Mouse (Mus musculus) embryo, embryonic 9.5 days (tissue): Measurements from ENCODE around the gene Rere.

Experiments
- DNase-seq: peaks from one replicate; pipeline ENCODE4 v3.0.0-alpha.2; 2017; ENCODE audit errors: extremely low spot score

Rere gene

DNA sequence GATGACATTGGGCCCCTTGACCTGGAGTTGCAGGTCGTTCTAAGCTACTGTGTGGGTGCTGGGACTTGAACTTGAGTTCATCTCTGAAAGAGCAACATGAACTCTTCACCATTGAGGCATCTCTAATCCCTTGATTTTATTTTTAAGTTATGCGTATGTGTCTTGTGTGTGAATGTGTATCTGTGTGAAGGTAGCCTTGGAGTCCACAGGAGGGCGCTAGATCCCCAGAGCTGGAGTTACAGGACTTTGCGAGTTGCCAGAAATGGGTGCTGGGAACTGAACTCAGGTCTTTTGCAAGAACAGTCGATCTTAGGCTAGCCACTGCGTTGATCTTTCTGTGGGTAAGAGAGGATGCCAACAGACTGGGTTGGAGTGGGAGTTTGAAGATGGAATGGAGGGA, 375.1 kb downstream of the Rere start:
- no peak for DNase-seq

DNA sequence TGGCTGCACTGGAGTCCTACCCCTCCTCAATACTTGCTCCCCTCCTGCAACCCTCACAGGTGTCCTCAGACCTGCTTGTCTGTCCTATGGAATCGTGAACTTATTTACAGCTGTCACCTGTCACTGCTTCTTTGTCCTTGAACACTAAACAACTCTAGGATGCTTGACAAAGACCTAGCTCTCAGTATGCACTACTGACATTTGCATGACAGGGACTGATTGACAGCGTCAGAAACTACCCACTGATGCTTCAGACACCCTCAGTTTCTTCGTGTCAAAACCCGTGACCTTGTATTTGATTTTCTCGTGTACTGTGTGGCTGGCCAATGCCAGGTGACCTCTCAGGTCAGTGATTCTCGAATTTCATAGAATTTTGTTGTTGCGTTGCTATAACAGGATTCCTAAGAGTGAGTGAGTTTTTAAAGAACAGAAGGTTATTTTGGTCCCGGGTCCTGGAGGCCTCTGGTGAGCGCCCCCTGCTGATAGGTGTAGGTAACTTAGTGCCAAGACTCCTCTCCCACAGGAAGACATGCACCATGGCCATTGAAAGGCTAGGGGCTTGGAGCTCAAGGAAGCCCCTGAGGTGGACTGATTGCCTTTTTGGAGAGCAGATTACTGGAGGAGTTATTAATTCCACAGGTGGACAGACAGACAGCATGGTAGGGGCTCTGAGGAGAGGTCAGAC, 378.6 kb downstream of the Rere start:
- no peak for DNase-seq

DNA sequence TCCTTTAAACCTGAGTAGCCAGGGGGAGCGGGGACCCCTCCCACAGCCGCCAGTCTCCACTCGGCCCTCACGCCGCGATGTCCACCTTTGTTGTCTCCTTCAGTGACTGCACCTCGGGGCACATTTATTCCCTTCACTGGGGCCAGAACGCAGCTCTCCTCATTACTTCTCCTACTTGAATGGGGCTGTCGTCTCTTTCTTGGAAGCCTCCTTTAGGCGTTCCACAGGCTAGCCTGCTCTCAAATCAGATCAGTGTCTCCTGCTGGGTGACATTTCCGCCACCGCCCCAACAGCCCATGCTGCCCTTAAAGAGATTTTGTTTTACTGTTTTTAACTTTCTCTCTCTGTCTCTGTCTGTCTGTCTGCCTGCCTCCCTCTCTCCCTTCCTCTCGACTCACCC, 380.4 kb downstream of the Rere start:
- no peak for DNase-seq

DNA sequence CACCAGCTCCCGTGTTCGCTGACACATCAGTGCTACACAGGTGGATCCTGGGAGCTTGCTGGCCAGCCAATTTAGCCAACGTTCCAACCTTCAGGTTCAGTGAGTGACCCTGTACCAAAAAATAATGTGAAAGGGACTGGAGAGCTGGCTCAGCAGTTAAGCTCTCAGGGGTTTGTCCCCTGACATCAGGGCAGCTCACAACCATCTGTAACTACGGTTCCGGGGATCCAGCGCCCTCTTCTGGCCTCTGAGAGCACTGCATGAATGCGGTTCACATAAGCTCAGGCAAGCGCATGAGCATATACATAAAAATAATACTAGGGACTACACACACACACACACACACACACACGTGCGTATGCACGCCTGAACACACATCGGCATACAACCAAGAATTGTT, 381.7 kb downstream of the Rere start:
- DNase-seq: no peak

DNA sequence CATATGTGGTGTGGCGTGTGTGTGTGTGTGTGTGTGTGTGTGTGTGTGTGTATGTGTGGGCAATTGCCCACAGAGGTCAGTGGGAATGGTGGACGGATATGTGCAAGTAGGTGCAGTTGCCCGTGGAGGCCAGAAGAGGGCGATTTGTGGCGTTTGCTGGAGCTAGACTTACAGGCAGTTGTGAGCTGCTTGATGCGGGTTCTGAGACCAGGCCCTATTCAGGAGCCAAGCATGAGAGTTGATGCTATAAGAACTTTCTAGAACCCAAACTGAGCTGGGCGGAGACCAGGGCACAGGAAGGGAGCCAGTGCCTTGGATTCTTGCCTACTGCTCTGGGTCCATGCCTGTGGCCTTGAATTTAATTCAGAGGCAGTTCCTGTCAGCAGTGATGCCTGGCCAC, 383.3 kb downstream of the Rere start:
- DNase-seq: no peak

DNA sequence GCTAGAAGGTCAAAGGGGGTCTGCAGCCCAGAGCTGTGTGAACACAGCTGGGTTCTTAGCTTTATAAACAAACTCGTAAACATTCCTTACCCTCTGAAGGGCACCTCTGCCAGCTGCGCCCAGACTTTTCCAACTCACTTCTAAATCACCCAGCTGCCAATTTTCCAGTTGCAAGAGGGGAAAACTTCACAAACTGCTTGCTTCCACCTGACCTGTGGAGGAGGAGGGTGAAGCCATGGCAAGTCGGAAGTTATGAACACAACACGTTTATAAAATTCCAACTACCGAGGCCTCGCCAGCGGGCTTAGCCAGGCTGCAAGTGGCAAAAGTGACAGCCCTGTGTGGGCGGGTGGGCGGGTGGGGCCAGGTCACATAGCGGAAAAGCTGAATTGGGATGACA, 384.4 kb downstream of the Rere start:
- no peak for DNase-seq
